Comparison of ENCODE assay signal across 18 mouse cellular contexts in the genomic region with DNA sequence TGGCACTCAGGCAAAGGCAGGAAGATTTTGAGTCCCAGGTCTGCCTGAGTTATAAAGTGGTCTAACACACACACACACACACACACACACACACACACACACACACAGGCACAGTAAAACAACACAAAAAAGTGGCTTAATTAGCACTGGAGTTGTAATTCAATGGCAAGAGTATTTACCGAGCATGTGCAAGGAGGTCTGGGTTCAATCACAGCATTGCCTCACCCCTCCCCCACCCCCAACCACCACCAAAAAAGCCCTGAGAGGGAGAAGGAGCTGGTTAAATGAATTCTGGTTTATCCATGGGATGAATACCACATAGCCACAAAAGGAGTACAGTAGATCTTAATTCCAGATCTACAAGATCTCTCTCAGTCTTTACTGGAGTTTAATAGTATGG.
DNase-seq lines count a peak whose midpoint lies in the region; ATAC-seq and TF ChIP-seq lines count a peak whose summit lies in the region.
"Had no signal": no experiment of that assay in that cellular context is flagged by ENCODE, and none has a peak within 500 bp of the region (broad histone marks: within the 10 kb centered on the region; RNA-seq: fewer than 3 reads in every experiment).

No protein-coding gene starts in this region.

- no peaks in the 10 kb centered on the region for H3K9me3 ChIP-seq in heart, embryonic 12.5 days (replicated peaks)
- no peaks in the 10 kb centered on the region for H3K9me3 ChIP-seq in ES-Bruce4 (replicated peaks; ENCODE audit: control insufficient read depth, insufficient read depth, low read length, poor library complexity, severe bottlenecking)
- no peaks in the 10 kb centered on the region for H3K9me3 ChIP-seq in limb, embryonic 10.5 days (replicated peaks)
- H3K9me3 ChIP-seq: G1E; hindbrain, embryonic 15.5 days; liver, embryonic 15.5 days; midbrain, embryonic 15.5 days; stomach, embryonic 15.5 days had no signal

- no peak overlapping the region for H3K4me3 ChIP-seq in heart, embryonic 12.5 days
- no peak overlapping the region for H3K4me3 ChIP-seq in ES-Bruce4 (ENCODE audit: low read depth, low read length)
- H3K4me3 ChIP-seq in limb, embryonic 10.5 days: no peak overlapping the region
- H3K4me3 ChIP-seq: hindbrain, embryonic 15.5 days; liver, embryonic 15.5 days; midbrain, embryonic 15.5 days; stomach, embryonic 15.5 days had no signal

- no peak for ATAC-seq in heart, embryonic 12.5 days (ENCODE audit: insufficient number of reproducible peaks, low FRiP score)
- ATAC-seq: lung, postnatal 0 days; midbrain, embryonic 15.5 days had no signal

- no peak for TF ChIP-seq CTCF in ES-Bruce4 (IDR thresholded peaks at IDR 0.05; ENCODE audit: low read depth, low read length)

- H3K36me3 ChIP-seq in heart, embryonic 12.5 days: no peaks in the 10 kb centered on the region
- no peaks in the 10 kb centered on the region for H3K36me3 ChIP-seq in ES-Bruce4 (ENCODE audit: control insufficient read depth, insufficient read depth, low read length, poor library complexity, severe bottlenecking)
- peaks cover 21% of the 10 kb centered on the region for H3K36me3 ChIP-seq in limb, embryonic 10.5 days
- H3K36me3 ChIP-seq: G1E; hindbrain, embryonic 15.5 days; liver, embryonic 15.5 days; midbrain, embryonic 15.5 days; stomach, embryonic 15.5 days had no signal

- no peak for TF ChIP-seq EP300 in ES-Bruce4 (IDR thresholded peaks at IDR 0.05; ENCODE audit: insufficient read depth, low read depth, low read length)

- intact Hi-C loops in heart, postnatal 10 days (cut with DNase I): no loop called here

- no peak overlapping the region for H3K4me2 ChIP-seq in heart, embryonic 12.5 days
- H3K4me2 ChIP-seq: hindbrain, embryonic 15.5 days; liver, embryonic 15.5 days; midbrain, embryonic 15.5 days; stomach, embryonic 15.5 days had no signal

- no peak for DNase-seq in heart, postnatal 10 days
- DNase-seq in MN1 (ENCODE audit: low spot score): peak; percentile 53
- peak; percentile 65 for DNase-seq in limb, embryonic 10.5 days (ENCODE audit: low spot score)
- DNase-seq in lung, postnatal 25 days (ENCODE audit: low spot score): no peak
- DNase-seq in right cerebral cortex, postnatal 10 days (ENCODE audit: low spot score in 2 of 2): no peak
- DNase-seq: cerebellum, postnatal 25 days; kidney, adult 11 months; left cerebral cortex, postnatal 4 days; right cerebral cortex, postnatal 14 days had no signal

- H3K27me3 ChIP-seq in heart, embryonic 12.5 days (replicated peaks): no peaks in the 10 kb centered on the region
- no peaks in the 10 kb centered on the region for H3K27me3 ChIP-seq in ES-Bruce4 (ENCODE audit: control insufficient read depth, insufficient read depth, low read length, poor library complexity, severe bottlenecking)
- no peaks in the 10 kb centered on the region for H3K27me3 ChIP-seq in limb, embryonic 10.5 days (ENCODE audit: low read depth, poor library complexity, severe bottlenecking)
- H3K27me3 ChIP-seq: hindbrain, embryonic 15.5 days; midbrain, embryonic 15.5 days; stomach, embryonic 15.5 days had no signal

- 9% methylated on average over 1 of the region's 1 CpGs for WGBS in heart, embryonic 12.5 days
- 0% methylated on average over 1 of the region's 1 CpGs for WGBS in limb, embryonic 10.5 days

- H3K9ac ChIP-seq in heart, embryonic 12.5 days: no peak overlapping the region
- H3K9ac ChIP-seq in ES-Bruce4 (ENCODE audit: low read depth, poor library complexity, severe bottlenecking): no peak overlapping the region
- H3K9ac ChIP-seq: hindbrain, embryonic 15.5 days; liver, embryonic 15.5 days; midbrain, embryonic 15.5 days; stomach, embryonic 15.5 days had no signal

- peaks cover 68% of the 10 kb centered on the region for H3K4me1 ChIP-seq in heart, embryonic 12.5 days (replicated peaks)
- H3K4me1 ChIP-seq in ES-Bruce4 (ENCODE audit: control insufficient read depth, insufficient read depth, low read length): peaks cover 4% of the 10 kb centered on the region
- peaks cover 60% of the 10 kb centered on the region for H3K4me1 ChIP-seq in limb, embryonic 10.5 days

- H3K27ac ChIP-seq in heart, embryonic 12.5 days (ENCODE audit: poor library complexity, severe bottlenecking): peak overlapping the region; percentile 40
- peak overlapping the region; percentile 45 for H3K27ac ChIP-seq in ES-Bruce4 (ENCODE audit: insufficient read depth, low read length)
- H3K27ac ChIP-seq in limb, embryonic 10.5 days: peak overlapping the region; percentile 72
- H3K27ac ChIP-seq: hindbrain, embryonic 15.5 days; kidney, postnatal 0 days; liver, embryonic 15.5 days; midbrain, embryonic 15.5 days; stomach, embryonic 15.5 days had no signal

- TF ChIP-seq POLR2A in ES-Bruce4 (IDR thresholded peaks at IDR 0.05; ENCODE audit: insufficient read depth, low read length): no peak

Comparison
In these comparisons a context has a peak if more than half of its experiments do, and no peak if none do; other contexts are left out.
1. DNase-seq: peak in MN1 (single experiment) and limb, embryonic 10.5 days (single experiment); none in heart, postnatal 10 days (0 of 2), lung, postnatal 25 days (single experiment) and right cerebral cortex, postnatal 10 days (0 of 2).
2. Peak in every context shown above with its lines, with median percentiles within 50 percentile points of each other: H3K27ac ChIP-seq.